Mouse (Mus musculus): ENCODE measurements around the gene Kcnj14. TPM values are rescaled to one million over a fixed set of nuclear protein-coding genes. Genes with fewer than 3 reads are reported as not detected.

Kcnj14 gene
- polyA plus RNA-seq, 1 experiment from 2014 or later = 2.1 TPM

DNA sequence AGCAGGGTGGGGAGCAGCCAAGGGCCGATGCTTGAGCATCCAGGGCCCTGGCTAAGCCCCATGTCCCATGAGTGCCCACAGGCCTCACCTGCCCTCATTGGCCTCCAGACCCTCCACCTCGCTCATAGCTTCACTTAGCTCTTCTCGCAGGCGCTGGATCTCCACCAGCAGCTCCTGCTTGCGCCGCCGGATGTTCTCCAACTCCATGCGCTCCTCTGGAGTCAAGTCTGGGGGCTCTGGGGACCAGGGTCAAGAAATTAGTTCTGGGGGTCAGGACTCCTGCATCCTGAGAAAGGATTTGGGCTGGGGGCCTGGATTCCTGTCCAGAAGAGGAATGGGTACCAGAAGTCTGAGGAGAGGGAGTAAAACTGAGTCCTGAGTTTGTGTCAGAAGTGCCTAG lies 11.7 kb downstream of the Kcnj14 start:
- peak overlapping the region; percentile 100 for H3K9ac ChIP-seq (replicated peaks; ENCODE audit: low read length)
- H3K4me2 ChIP-seq (ENCODE audit: low read depth, low read length) = peak overlapping the region; percentile 68
- H3K9me3 ChIP-seq (replicated peaks; ENCODE audit: control insufficient read depth, low read length) = no peaks in the 10 kb centered on the region
- 86% methylated on average over 8 of the region's 8 CpGs for WGBS
- ATAC-seq (replicated peaks; ENCODE audit: insufficient number of reproducible peaks, low FRiP score, low TSS enrichment, low read depth) = no peak
- peaks cover 2% of the 10 kb centered on the region; the same call in 1 of the 2 replicates for H3K4me1 ChIP-seq (ENCODE audit: control insufficient read depth, insufficient read depth, low read length)
- no peak overlapping the region; the same call in 1 of the 2 replicates for H3K27ac ChIP-seq (replicated peaks; ENCODE audit: low read depth, low read length)
- H3K27me3 ChIP-seq (ENCODE audit: control insufficient read depth, insufficient read depth, low read length) = no peaks in the 10 kb centered on the region
- H3K4me3 ChIP-seq (ENCODE audit: low read depth, low read length) = peak overlapping the region; percentile 93
- H3K36me3 ChIP-seq (replicated peaks; ENCODE audit: control insufficient read depth, insufficient read depth, low read depth, low read length) = peaks cover 25% of the 10 kb centered on the region
- DNase-seq (ENCODE audit: low spot score) = no peak

DNA sequence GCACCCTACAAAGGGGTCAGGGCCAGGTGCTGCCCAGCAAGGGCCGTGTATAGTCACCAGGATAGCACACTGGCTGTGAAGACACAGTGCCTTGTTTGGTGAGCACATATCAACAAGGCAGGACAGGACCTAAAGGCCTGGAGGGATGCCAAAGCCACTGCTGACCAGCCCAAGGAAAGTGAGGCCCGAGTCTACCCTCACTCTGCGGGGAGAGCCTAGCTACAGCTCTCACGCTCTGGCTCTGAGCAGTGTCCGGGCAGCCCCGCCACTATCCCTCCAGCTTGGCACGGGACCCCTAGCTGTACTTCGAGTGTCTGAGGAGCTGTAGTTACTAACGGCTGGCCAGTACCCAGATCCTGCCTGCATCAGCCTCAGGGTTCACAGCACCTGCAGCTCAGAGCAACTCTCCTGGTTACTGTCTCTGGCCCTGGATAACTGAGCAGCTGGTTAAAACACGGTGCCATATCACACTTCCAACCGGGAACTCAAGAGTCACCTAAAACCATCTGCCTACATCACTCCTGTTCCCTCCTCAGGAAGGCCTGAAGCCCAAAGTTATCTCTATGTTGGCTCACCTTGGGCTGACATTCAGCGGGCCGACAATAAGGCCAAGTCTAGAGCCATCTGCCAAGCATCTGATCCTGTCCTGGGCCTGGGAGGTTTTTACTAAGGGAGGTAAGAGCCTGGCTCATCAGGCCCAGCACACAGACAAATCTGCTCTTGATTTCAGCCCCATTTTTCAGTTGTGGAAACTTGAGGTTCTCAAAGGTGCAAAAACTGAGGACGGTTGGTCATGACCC lies 15.1 kb downstream of the Kcnj14 start:
- ATAC-seq (replicated peaks; ENCODE audit: insufficient number of reproducible peaks, low FRiP score, low TSS enrichment, low read depth) = no peak
- Histone ChIP-seq H3K9me3 (replicated peaks; ENCODE audit: control insufficient read depth, low read length) (no peaks in the 10 kb centered on the region), H3K4me1 (ENCODE audit: control insufficient read depth, insufficient read depth, low read length) (peaks cover 2% of the 10 kb centered on the region; the same call in 1 of the 2 replicates), H3K4me3 (ENCODE audit: low read depth, low read length) (no peak overlapping the region), H3K9ac (replicated peaks; ENCODE audit: low read length) (no peak overlapping the region), H3K36me3 (replicated peaks; ENCODE audit: control insufficient read depth, insufficient read depth, low read depth, low read length) (peaks cover 27% of the 10 kb centered on the region), H3K27ac (replicated peaks; ENCODE audit: low read depth, low read length) (no peak overlapping the region), H3K4me2 (ENCODE audit: low read depth, low read length) (no peak overlapping the region), H3K27me3 (ENCODE audit: control insufficient read depth, insufficient read depth, low read length) (no peaks in the 10 kb centered on the region)
- WGBS = 89% methylated on average over 14 of the region's 14 CpGs
- no peak for DNase-seq (ENCODE audit: low spot score)

DNA sequence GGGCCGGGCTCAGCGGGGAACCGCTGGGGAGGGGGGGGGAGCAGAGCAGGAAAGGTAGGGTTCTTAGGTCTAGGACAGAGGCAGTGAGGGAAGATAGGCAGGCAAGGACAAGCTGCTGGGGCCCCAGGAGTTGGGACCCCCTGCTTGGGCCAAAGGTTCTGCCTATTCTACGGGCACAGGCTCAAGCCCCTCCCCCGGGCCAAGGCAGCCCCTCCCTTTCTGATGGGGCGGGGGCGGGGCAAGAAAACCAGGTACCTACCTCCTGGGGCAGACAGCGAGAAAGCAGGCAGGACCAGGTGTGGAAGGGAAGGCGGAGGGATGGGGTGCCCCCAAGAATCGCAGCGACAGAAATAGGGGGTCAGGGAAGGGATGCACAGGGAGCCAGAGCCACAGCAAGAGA lies 16.1 kb downstream of the Kcnj14 start:
- H3K4me2 ChIP-seq (ENCODE audit: low read depth, low read length) = no peak overlapping the region
- no peak overlapping the region for H3K27ac ChIP-seq (replicated peaks; ENCODE audit: low read depth, low read length)
- ATAC-seq (replicated peaks; ENCODE audit: insufficient number of reproducible peaks, low FRiP score, low TSS enrichment, low read depth) (no peak), DNase-seq (ENCODE audit: low spot score) (no peak)
- peaks cover 27% of the 10 kb centered on the region for H3K36me3 ChIP-seq (replicated peaks; ENCODE audit: control insufficient read depth, insufficient read depth, low read depth, low read length)
- no peaks in the 10 kb centered on the region for H3K9me3 ChIP-seq (replicated peaks; ENCODE audit: control insufficient read depth, low read length)
- no peak overlapping the region for H3K9ac ChIP-seq (replicated peaks; ENCODE audit: low read length)
- 53% methylated on average over 11 of the region's 11 CpGs for WGBS
- H3K27me3 ChIP-seq (ENCODE audit: control insufficient read depth, insufficient read depth, low read length) = no peaks in the 10 kb centered on the region
- H3K4me1 ChIP-seq (ENCODE audit: control insufficient read depth, insufficient read depth, low read length) = peaks cover 2% of the 10 kb centered on the region; the same call in 1 of the 2 replicates
- no peak overlapping the region for H3K4me3 ChIP-seq (ENCODE audit: low read depth, low read length)

DNA sequence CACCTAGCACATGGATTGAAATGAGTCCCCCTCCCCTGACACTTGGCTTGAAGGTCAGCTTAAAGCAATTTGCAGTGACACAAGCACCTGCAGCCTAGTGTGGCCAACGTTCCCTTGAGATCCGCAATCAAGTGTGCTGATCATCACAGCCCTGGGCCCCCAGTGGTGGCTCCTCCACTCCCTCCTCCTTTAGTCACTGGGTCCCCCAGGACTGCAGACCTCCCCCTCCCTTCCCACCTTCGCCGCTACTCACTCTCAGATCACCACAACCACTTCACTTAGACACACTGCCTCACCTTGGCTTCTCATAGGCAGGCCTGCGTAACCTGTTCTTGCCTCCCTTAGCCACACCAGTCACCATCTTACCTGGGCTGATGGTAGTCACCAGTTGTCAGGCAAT lies 18.6 kb downstream of the Kcnj14 start:
- no peaks in the 10 kb centered on the region for H3K9me3 ChIP-seq (replicated peaks; ENCODE audit: control insufficient read depth, low read length)
- no peak overlapping the region for H3K4me2 ChIP-seq (ENCODE audit: low read depth, low read length)
- H3K4me1 ChIP-seq (ENCODE audit: control insufficient read depth, insufficient read depth, low read length) = no peaks in the 10 kb centered on the region
- 54% methylated on average over 5 of the region's 5 CpGs for WGBS
- peaks cover 22% of the 10 kb centered on the region for H3K36me3 ChIP-seq (replicated peaks; ENCODE audit: control insufficient read depth, insufficient read depth, low read depth, low read length)
- H3K27me3 ChIP-seq (ENCODE audit: control insufficient read depth, insufficient read depth, low read length) = no peaks in the 10 kb centered on the region
- no peak overlapping the region for H3K4me3 ChIP-seq (ENCODE audit: low read depth, low read length)
- H3K9ac ChIP-seq (replicated peaks; ENCODE audit: low read length) = no peak overlapping the region
- no peak overlapping the region for H3K27ac ChIP-seq (replicated peaks; ENCODE audit: low read depth, low read length)
- DNase-seq (ENCODE audit: low spot score) = no peak
- ATAC-seq (replicated peaks; ENCODE audit: insufficient number of reproducible peaks, low FRiP score, low TSS enrichment, low read depth) = no peak

DNA sequence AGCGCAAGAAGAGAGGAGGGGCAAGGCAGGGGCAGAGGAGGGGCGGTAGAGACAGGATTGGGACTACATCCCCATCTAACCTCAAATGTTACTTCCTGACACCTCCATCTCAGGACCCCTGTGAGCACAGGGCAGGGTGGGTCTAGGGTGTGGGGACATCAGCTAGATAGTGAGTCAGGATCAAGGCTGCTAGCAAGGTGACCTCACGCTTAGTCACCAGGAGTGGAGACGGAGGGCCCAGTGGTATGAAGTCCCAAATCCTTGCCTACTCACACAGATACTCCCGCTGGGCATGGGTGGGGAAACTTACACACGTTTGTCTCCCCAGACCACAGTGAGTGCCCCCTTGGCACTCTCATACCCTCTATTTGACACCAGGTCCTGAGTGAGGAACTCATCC lies 22.0 kb downstream of the Kcnj14 start:
- peaks cover 3% of the 10 kb centered on the region for H3K27me3 ChIP-seq (ENCODE audit: control insufficient read depth, insufficient read depth, low read length)
- no peak overlapping the region for H3K9ac ChIP-seq (replicated peaks; ENCODE audit: low read length)
- no peak overlapping the region for H3K4me2 ChIP-seq (ENCODE audit: low read depth, low read length)
- no peaks in the 10 kb centered on the region for H3K9me3 ChIP-seq (replicated peaks; ENCODE audit: control insufficient read depth, low read length)
- WGBS = 88% methylated on average over 6 of the region's 6 CpGs
- peaks cover 3% of the 10 kb centered on the region; the same call in 1 of the 2 replicates for H3K36me3 ChIP-seq (replicated peaks; ENCODE audit: control insufficient read depth, insufficient read depth, low read depth, low read length)
- no peak overlapping the region for H3K4me3 ChIP-seq (ENCODE audit: low read depth, low read length)
- ATAC-seq (replicated peaks; ENCODE audit: insufficient number of reproducible peaks, low FRiP score, low TSS enrichment, low read depth) (no peak), DNase-seq (ENCODE audit: low spot score) (no peak)
- peaks cover 8% of the 10 kb centered on the region for H3K4me1 ChIP-seq (ENCODE audit: control insufficient read depth, insufficient read depth, low read length)
- H3K27ac ChIP-seq (replicated peaks; ENCODE audit: low read depth, low read length) = no peak overlapping the region

DNA sequence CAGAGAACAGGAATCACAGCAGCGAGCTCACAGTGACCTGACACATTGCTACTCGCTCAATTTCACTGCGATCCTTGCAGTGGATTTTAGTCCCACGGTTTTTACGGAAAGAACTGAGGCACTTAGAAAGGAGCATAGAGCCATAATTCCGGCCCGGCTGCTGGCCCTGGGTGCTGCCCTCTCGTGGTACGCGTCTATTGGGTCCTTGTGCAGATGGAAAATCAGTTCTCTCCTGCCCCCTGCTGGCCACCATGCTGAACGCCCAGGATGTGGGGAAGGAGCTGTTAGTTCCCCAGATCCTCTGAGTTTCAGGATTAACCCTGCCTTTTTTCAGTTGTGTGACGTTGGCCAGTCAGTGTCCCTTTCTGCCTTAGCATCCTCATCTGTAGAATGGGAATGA lies 23.2 kb downstream of the Kcnj14 start:
- H3K4me1 ChIP-seq (ENCODE audit: control insufficient read depth, insufficient read depth, low read length) = peaks cover 12% of the 10 kb centered on the region
- DNase-seq (ENCODE audit: low spot score) (peak; percentile 94), ATAC-seq (replicated peaks; ENCODE audit: insufficient number of reproducible peaks, low FRiP score, low TSS enrichment, low read depth) (no peak)
- H3K9me3 ChIP-seq (replicated peaks; ENCODE audit: control insufficient read depth, low read length) = no peaks in the 10 kb centered on the region
- peaks cover 11% of the 10 kb centered on the region for H3K27me3 ChIP-seq (ENCODE audit: control insufficient read depth, insufficient read depth, low read length)
- peak overlapping the region; percentile 4; the same call in 1 of the 2 replicates for H3K4me2 ChIP-seq (ENCODE audit: low read depth, low read length)
- no peak overlapping the region for H3K4me3 ChIP-seq (ENCODE audit: low read depth, low read length)
- H3K27ac ChIP-seq (replicated peaks; ENCODE audit: low read depth, low read length) = no peak overlapping the region
- no peaks in the 10 kb centered on the region for H3K36me3 ChIP-seq (replicated peaks; ENCODE audit: control insufficient read depth, insufficient read depth, low read depth, low read length)
- 5% methylated on average over 12 of the region's 12 CpGs for WGBS
- H3K9ac ChIP-seq (replicated peaks; ENCODE audit: low read length) = no peak overlapping the region

DNA sequence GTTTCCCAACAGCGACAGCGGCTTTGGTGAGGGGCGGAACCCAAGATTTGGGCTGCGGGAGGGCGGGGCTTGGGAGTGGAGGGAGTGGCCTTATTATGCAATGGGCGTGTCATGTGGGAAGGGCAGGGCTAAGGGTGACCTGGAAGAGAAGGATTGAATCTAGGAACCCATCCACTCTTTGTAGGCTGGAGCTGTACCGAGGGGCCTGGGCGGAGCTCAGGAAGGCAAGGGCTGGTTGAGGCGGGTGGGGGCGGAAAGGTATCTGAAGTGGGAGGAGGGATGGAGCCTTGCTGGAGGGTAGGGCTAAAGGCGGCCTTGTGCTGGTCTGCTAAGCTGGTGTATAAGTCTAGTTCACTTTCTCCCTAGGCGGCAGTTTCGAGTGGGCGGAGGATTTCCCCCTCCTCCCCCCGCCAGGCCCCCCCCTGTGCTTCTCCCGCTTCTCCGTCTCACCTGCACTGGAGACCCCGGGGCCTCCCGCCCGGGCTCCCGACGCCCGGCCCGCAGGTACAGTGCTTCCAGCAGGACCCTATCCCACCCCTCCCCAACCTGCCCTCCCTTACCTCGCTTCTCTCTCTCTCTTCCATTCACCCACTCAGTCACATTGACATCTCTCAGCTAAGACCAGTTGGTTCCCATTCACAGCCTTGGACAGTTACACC lies 23.9 kb downstream of the Kcnj14 start:
- Histone ChIP-seq H3K36me3 (replicated peaks; ENCODE audit: control insufficient read depth, insufficient read depth, low read depth, low read length) (no peaks in the 10 kb centered on the region), H3K4me2 (ENCODE audit: low read depth, low read length) (peak overlapping the region; percentile 4; the same call in 1 of the 2 replicates), H3K9me3 (replicated peaks; ENCODE audit: control insufficient read depth, low read length) (no peaks in the 10 kb centered on the region), H3K4me3 (ENCODE audit: low read depth, low read length) (no peak overlapping the region), H3K27me3 (ENCODE audit: control insufficient read depth, insufficient read depth, low read length) (peaks cover 11% of the 10 kb centered on the region), H3K9ac (replicated peaks; ENCODE audit: low read length) (no peak overlapping the region; the same call in 1 of the 2 replicates), H3K27ac (replicated peaks; ENCODE audit: low read depth, low read length) (no peak overlapping the region), H3K4me1 (ENCODE audit: control insufficient read depth, insufficient read depth, low read length) (peaks cover 12% of the 10 kb centered on the region)
- DNase-seq (ENCODE audit: low spot score) (peak; percentile 53), ATAC-seq (replicated peaks; ENCODE audit: insufficient number of reproducible peaks, low FRiP score, low TSS enrichment, low read depth) (no peak)
- WGBS = 12% methylated on average over 23 of the region's 25 CpGs

DNA sequence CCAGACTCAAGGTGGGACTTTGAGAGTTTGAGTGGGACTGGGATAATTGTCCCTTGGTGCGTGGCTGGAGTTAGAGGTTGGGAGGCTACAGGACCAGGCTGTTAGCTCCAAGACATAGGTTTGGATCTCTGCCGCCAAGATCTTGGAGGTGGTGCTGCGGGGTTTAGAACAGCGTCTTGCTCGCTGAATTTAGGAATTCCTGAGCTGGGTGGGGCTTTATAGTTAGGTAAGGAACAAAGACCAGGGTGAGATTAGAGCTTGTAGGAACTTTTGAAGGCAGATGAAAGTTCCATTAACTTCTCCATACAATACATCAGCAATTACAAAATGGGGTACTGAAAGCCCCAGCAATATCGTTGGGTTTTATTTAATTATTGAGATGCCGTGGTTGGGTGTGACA lies 24.6 kb downstream of the Kcnj14 start:
- no peak for DNase-seq (ENCODE audit: low spot score)
- 35% methylated on average over 7 of the region's 7 CpGs for whole genome bisulfite sequencing
- ATAC-seq (replicated peaks; ENCODE audit: insufficient number of reproducible peaks, low FRiP score, low TSS enrichment, low read depth) = no peak
- H3K4me2 ChIP-seq (ENCODE audit: low read depth, low read length) = no peak overlapping the region
- H3K36me3 ChIP-seq (replicated peaks; ENCODE audit: control insufficient read depth, insufficient read depth, low read depth, low read length) = no peaks in the 10 kb centered on the region; the same call in 1 of the 2 replicates
- peaks cover 12% of the 10 kb centered on the region for H3K4me1 ChIP-seq (ENCODE audit: control insufficient read depth, insufficient read depth, low read length)
- peaks cover 11% of the 10 kb centered on the region for H3K27me3 ChIP-seq (ENCODE audit: control insufficient read depth, insufficient read depth, low read length)
- H3K9me3 ChIP-seq (replicated peaks; ENCODE audit: control insufficient read depth, low read length) = no peaks in the 10 kb centered on the region
- no peak overlapping the region for H3K4me3 ChIP-seq (ENCODE audit: low read depth, low read length)
- H3K9ac ChIP-seq (replicated peaks; ENCODE audit: low read length) = no peak overlapping the region
- no peak overlapping the region for H3K27ac ChIP-seq (replicated peaks; ENCODE audit: low read depth, low read length)
